Mouse (Mus musculus): ENCODE data around the gene Cmtm6. TPM values are rescaled to one million over a fixed set of nuclear protein-coding genes. Genes with fewer than 3 reads are reported as not detected.

Cmtm6 gene
- total RNA-seq, 2 experiments from 2014 or later: 22.1 to 22.4 TPM

DNA sequence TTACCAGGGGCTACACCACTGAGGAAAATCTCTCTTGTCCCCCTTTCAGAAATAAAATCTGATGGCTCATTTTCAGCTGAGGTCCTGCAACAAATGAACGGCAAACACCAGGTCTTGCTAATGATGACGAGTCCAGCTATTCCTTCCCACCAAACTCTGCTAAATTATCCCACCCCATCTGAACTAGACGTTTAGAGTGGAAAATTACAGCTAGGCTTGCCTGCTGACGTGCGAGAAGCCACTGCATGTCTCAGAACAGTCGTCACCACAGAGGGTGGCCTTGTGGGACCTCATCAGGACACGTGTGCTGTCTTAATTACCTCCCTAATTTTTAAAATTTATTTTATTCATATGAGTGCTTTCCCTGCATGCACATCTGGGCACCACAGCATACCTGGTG lies 40.6 kb downstream of the Cmtm6 start:
- no peak for DNase-seq

DNA sequence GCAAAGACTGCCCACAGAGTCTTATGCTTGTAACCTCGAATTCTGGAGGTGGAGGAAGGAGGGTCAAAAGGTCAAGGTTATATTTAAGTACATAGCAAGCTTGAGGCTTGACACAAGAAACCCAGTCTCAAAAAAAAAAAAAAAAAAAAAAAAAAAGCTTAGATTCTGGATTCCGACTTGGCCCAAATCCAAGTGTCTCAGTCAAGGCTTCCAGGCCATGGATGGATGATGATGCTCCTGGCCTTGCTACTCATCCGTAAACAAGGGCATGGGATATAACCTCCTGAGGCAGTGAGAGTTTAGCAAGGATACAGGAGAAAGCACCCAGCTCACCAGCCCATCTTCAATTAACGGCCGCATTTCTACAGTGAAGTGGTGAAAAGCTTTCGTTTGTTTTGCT lies 43.7 kb downstream of the Cmtm6 start:
- DNase-seq: no peak

DNA sequence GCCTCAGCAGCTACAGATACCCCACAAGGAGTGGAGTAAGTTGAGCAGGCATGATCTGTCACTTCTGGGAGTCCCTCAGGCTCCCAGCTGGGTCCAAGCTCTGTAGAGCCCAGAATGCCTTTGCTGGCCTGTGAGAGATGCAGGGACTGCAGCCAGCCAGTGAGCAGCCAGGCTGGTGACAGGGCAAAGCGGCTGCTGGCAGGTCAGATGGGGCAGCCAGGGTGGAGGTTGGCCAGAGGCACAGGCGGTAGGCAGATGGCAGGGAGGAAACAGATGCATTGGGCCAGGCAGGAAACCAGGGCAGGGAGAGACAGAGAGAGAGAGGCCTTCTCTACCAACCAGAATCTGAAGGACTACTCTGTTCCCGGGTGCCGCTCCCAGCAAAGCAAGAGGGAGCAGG lies 44.4 kb downstream of the Cmtm6 start:
- DNase-seq: peak in 1 of 2 experiments; percentile 39

DNA sequence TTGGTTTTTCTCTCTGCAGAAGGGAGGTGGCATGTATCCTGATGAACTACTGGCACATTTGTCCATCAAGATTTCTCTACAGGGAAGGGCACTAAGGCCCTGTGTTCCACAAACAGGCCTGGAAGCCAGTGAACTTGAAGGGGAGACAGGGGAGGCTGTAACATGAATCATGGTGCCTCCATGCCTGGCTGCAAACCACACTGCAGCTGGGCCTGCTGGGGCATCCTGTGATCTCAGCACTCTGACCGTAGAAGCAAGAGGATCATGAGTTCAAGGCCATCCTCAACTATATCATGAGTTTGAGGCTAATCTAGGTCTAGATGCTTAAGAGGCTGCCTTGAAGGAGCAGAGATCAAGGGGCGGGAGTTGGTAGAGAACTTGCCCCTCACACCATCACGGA lies 45.4 kb downstream of the Cmtm6 start:
- DNase-seq: no peak

DNA sequence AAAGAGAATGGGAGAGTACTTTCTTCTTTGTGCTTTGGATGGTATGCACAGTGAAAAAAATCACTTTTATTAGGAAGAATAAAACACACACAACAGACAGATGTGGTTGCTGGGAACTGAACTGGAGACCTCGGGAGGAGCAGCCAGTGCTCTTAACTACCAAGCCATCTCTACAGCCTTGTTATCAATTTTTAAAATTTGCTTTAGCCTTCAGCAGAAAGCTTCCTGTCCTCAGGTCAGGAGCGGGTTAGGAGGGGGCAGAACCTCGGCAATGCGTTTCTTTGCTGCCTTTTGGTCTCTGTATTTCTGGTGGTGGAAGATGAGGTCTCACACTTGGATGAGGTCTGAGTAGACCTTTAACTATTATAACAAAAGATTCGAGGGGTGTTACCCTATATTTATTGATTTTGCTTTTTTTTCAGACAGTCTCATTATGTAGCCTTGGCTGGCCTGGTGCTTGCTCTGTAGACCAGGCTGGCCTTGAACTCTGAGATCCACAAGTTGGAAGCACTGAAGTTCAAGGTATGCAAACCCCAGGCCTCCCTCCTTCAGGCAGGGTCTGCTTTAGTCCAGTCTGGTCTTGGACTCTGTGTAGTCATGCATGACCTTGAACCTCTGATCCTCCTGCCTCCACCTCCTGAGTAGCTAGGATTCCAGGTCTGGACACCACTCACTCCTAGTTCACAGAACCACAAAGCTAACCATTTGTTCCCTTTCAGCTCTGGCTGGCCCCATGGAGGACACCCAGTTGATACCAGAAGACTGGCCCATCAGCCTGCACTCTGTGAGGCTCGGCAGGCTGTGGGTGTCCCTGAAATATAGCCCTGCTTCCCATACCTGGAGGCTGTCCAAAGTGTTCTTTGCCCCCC lies 46.5 kb downstream of the Cmtm6 start:
- DNase-seq: no peak

DNA sequence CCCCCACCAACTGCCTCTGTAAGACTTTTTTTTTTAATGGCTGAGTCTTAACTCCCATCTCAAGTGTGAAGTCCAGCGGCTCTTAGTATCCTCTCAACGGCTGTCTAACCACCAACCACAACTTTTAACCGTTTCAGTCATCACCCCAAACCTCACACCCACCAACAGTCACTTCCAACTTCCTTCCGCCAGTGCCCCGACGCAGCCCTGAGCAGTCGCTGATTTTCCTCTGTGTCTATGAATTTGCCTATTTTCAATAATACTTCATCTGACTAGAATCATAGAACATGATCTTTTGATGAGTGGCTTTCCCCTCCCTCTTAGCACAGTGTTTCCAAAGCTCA lies 47.1 kb downstream of the Cmtm6 start:
- DNase-seq: no peak

DNA sequence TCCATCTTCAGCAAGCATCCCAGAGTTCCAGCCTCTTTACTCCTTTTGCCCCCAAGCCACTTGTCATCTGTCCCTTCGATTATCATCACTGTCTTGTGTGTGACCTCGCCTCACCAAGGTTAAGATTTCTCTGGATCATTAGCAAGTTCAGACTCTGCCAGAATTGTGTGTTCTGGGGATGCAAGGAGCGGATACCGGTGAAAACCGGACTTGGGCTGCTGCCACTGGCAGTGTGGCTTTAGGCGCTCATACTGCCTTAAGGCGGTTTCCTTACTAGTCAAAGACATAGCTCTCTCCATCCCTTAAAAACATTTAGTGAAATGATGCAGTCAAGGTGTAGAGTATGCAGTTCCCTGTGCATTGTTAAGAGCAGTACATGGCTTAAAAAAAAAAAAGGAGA lies 48.0 kb downstream of the Cmtm6 start:
- DNase-seq: no peak

DNA sequence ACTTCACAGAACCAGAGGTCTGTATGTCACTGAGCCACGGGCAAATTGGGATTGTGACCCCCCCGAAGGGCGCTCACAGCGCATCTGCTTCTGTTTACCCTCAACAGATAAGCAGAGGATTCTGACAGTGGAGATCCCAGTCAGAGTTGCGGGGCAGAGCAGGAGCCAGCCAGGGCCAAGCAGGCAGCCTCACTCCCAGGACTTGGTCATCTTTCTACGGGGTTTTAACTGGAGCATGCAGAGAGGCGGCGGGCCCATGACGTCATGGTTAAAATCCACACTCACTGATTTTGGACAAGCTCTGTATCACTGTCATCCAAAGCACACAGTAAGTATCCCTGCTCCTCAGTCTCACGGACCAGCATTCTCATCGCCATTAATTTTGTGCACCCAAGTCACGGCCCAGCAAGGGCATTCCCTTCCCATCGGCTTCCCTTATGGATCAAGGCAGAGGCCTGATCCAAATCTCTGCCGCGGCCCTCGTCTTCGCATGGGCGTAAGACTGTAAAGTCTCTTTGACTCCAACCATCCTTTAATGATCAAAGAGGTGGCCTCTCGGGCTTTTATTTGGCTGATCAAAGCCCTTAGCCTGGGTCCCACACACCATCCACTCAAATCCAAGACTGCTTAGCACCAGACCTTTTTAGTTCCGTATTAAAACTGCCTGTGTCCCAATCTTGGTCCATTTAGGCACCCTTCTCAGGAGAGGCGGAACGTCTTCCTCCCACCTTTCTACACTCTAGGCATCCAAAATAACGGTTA lies 49.2 kb downstream of the Cmtm6 start:
- DNase-seq: no peak

DNA sequence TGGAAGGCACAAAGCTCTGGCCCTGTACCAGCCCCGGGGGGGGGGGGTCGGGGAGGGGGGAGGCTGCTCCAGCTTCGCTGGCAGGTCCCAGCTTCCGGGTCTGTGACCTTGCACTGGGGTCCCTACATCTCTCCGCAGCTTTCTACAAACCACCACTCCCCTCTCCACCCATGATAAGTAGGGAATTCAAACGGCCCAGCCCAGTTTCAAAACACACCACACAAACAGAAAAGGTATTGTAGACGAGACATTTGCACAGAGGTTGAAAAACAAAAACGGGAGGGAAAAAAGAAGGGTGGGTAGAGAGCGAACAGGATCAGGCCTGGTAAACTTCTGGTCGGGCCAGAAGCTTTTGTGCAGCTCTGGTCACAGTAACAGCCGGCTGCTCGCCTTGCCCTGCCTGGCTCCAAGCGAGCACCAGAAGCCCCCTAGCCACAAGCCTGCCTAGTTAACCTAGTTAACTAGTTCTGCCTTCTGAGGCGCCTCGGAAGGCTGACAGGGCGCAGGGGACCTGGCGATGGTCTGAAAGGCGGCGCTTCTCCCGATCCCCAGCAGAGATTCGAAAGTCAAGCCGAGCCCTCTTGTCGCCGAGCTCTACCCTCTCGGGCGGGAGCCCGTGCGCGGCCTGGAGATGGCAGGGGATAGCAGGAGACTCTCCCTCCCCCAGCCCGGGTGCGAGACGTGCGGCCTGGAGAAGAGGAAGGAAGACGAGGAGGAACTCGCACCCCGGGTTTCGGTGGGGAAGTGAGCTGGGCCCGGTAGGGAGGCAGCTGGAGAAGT lies 50.0 kb downstream of the Cmtm6 start:
- peak; percentile 21 to 46 for DNase-seq

DNA sequence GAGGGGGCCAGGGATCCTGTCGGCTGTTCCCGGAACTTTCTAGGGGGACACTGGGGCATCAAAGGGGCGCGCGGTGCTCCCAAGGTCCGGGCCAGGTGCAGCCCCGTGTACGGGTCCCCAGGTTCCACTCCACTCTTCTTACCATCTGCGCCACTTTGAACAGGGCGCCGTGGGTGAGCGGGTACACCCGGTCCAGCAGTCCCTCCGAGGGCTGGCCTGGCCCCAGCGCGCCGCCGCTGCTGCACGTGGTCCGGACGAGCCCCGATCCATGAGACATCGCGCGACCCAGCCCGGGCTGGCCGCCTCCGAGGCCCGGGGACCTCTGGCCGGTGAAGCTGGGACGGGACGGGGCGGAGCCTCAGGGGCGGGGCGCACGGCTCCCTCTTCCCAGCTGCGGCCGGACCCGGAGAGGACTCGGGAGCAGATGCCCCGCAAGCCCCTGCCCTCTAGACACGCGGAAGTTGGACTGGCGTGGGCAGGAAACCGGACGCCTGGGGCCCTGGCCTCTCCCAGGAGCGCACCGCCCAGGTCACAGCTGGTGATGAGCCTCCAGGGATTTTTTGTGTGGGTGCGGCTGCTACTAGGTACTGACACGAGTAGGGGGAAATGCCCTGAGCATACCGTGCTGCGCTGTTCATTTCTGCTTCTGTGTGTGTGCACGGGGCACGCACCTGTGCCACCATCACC lies 50.8 kb downstream of the Cmtm6 start, which contains the start of gene Cmtm7:
Gene Cmtm7, minus strand, starts transcription at position 331 of the 687 bp plus-strand sequence.
- peak in 1 of 2 experiments; percentile 31 for DNase-seq

DNA sequence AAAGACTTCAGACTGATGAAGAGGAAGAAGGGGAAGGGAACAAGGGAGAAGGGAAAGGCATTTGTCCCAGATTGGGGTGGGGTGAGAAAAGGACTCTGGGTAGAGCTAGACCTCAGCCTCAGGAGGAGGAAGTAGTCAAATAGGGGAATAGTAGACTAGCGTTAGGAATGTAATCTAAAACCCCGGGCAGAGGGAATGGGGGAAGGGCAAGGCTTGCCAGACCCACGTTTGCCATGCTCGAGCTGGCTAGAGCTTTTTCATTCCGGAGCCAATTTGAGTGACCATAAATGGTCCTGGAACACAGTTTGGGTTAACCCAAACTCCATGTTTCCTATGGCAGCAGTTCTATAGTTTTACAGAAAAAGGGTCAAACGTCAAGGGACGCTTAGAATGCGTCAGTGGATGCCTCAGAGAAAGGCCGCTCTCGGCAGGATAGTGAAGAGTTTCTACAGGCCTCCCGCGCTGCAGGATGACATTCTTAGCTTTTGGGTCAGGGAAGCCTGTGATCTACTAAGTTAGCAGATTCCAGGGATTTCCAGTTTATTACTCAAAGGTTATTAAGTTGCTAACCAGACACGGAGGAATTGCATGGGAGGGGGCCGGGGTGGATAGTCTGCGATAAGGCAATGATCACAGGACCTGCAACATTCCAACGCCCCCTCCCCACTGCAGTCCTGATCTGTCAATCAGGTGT lies 54.7 kb downstream of the Cmtm6 start:
- DNase-seq: no peak

DNA sequence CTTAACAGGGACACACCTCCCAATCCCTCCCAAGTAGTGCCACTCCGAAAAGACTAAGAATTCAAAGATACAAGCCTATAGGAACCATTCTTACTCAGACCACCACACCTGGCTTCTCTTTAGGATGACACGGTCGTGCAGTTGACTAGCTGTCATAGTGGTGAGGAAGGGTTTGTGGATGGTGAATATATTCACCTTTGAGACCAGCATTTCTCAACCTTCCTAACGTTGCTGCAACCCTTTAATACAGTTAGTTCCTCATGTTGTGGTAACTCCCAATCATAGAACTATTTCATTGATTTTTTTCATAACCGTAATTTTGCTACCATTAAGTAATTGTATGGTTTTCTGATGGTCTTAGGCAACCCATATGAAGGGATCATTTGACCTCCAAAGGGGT lies 56.2 kb downstream of the Cmtm6 start:
- no peak for DNase-seq

DNA sequence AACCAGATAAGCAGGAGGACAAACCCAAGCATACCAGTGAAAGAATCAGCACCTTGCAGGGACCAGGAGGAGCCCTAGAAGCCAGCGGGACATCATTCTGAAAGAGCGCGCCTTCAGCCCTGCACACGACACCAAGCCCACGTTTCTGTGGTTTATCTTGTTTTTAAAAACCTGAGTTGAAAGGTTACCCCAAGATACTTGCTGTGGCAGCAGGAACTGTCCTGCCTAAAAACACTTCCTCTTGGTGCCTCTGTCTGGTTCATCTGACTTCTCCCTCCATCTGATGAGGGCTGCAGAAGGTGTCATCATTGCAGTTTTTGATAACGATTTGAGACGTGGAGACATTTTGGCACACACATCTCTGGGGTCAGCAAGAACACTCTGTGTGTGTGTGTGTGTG lies 56.8 kb downstream of the Cmtm6 start:
- DNase-seq: no peak

DNA sequence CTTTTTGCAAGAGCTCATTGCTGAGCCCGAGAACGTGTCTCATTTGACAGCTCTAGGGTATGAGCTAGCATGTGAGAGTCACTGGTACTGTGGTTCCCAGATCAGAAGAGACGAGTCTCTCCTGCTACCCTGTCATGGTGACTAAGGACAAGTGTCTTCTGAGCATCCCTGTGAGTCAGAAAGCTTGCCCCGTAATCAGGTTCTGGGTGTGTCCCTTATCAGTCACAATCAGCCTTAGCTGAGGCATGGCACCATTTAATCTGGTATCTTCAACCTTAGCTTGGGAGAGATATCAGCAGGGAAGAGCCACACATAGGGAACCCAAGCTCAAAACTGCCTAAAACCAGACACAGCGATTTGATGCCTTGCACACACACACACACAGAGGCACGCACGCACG lies 57.8 kb downstream of the Cmtm6 start:
- DNase-seq: no peak

DNA sequence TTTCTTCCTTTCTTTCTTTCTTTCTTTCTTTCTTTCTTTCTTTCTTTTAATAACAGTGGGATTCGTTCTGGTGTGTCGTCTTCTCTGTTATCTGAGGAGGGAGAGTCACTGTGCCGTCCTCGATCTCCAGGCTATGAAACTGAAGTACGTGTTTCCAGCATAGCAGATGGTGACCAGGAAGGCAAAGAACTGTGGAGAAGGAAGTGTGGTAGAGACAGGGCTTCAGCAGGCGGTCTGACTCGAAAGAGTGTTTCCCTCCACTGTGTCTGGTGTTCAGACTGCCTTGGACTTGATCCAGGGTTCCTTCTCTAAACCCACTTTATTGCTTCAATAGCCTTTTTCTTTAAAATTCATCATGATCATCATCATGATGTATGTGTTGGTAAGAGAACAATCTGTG lies 58.6 kb downstream of the Cmtm6 start:
- DNase-seq: no peak

DNA sequence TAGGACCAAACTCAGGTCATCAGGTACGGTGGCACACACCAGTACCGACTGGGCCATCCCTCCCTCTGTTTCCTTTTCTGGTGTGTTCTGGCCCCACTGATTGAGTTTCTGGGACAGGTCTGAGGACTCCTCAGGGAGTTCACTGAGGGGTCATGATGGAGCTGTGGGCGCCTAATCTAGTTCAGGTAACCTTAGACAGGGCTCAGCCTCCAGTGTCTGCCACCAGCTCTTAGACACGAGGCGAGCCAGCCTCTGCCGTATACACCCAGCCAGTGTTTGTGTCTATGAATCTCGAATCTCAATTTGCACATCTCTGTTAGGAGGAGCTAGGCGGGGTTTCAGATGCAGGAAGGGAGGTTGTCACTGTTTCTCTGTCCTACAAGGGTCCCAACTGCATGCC lies 59.1 kb downstream of the Cmtm6 start:
- no peak for DNase-seq

DNA sequence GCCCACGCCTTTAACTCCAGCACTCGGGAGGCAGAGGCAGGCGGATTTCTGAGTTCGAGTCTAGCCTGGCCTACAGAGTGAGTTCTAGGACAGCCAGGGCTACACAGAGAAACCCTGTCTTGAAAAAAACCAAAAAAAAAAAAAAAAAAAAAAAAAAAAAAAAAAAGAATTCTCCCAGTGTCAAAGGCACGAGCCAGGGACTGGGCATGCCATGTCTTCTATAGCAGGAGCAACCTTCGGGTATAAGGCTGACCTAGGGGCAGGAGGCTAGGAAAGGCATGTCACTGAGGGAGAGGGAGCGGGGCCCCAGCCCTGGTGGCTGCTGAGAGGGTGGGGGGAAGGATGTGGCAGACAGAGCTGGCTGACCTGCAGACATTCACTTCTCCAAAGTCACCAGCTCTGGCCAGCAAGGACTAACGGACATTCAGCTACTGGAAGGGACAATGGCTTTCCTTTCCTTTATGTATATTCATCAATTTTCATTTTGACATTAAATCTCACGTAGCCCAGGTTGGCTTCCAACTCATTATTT lies 62.9 kb downstream of the Cmtm6 start:
- DNase-seq: no peak

DNA sequence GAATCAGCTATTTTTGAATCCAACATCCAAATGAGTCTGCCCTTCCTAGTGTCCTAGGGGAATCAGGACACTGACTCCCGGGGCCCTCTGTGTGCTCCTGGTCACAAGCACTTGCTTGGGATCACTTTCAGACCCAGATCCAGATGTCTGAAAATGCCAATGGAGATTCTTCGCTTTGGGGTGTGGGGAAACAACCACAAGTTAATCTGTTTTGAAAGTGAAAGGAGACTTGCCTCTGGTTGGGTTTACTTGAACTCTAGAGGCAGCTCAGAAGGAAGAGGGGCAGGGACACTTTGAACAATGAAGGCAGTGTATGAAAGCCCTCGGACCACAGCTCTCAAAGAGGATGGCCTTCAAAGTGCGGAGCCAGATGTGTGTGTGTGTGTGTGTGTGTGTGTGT lies 63.6 kb downstream of the Cmtm6 start:
- DNase-seq: no peak

DNA sequence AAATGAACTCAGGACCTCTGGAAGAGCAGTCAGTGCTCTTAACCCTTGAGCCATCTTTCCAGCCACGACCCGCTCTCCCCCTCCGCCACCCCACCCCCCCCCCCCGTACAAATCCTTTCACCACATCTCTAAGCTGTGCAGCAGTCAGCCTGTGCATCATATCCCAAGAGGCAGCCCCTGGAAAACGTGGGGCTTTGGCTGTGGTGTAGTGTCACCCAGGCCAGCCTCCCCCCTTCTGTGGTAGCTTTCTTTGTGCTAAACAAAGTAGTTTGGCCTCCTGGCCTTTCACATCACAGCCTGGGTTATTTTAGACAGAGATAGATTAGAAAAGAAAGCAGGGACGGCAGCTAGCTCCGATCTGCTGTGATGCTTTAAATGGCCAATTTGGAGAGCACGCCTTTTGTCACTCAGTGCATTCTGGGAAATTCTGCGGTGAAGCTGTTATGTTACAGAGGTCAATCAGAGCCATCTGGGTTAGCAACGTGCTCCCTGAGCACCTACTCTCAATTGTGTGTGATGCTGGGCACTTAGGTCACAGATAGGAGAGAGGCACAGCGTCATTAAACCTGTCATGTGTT lies 65.6 kb downstream of the Cmtm6 start:
- no peak for DNase-seq

DNA sequence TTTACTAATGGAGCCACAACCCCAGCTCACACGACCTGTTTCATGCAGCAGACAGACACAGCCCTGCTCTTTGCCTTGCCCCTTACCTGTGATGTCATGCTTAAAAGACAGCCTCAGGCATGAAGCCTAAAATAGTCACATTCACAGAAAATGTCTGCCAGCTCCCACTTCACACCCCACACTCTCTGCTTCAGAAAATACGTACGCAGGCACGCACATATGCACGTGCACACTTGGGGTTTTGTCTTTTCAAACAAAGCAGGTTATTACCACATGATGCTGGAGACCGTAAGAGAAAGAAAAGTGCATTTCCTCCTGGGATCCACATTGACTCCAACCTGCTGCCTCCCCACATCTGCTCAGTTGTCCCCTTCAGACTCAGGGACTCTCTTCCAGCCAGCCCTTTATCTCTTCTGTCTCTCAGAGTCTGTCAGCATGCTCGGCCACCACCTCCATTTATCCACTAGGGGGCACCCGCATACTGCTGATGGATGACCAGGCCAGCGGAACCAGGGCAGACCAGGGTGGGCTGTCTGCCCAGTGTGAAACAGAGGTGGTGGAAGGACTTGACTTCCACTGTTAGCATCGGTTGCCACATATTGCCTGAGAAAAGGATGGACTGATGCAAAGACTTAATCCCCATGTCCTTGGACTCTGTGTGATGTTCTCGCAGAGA lies 66.6 kb downstream of the Cmtm6 start:
- peak; percentile 83 to 85 for DNase-seq

DNA sequence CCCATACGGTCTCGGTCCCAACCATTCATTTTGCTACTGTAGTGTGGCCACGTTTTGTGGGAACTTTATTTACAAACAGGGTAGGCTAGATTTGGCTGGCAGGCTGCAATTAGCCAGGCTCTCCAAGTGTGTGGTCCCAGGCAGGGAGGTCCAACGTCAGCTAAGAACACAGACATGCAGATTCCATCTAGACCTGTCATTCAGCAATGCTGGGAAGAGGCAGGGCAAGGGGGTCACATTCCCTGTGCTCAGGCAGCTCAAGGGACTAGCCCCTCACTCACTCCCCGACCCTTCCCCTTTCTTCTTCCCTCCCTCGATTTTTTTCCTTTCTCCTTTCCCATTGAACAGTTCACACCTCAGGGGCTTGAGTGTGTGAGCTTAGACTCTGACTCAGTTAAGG lies 67.9 kb downstream of the Cmtm6 start:
- DNase-seq: no peak

Measured in layer of hippocampus, postnatal 36 days (tissue).